Mouse (Mus musculus) thymus, adult 2 months (tissue): ENCODE results near the gene Adnp. TPM values are rescaled to one million over a fixed set of nuclear protein-coding genes. Genes with fewer than 3 reads are reported as not detected.
"Not testable (repeated sequence)": the region's sequence is repeated elsewhere in the genome, so short reads cannot be mapped to it uniquely, and the experiment has no call there.

Experiments used
- DNase-seq: peaks from one replicate; pipeline ENCODE4 v3.0.0; 2021
- H3K27ac ChIP-seq: fragments of 200-500 bp; 2 replicates; pipeline ENCODE4 v1.5.1; 2012; ENCODE audit warnings: low read length, control low read depth; ENCODE audit not compliant: control insufficient read depth, insufficient read depth
- H3K27me3 ChIP-seq: fragments of 200-500 bp; 2 replicates; pipeline ENCODE4 v1.6.1; 2012; ENCODE audit warnings: mild to moderate bottlenecking, low read length, moderate library complexity, mixed read lengths; ENCODE audit not compliant: control insufficient read depth, insufficient read depth
- H3K36me3 ChIP-seq: fragments of 200-500 bp; 2 replicates; pipeline ENCODE4 v1.6.1; 2012; ENCODE audit warnings: mild to moderate bottlenecking, low read length, moderate library complexity; ENCODE audit not compliant: control insufficient read depth, insufficient read depth
- H3K4me1 ChIP-seq: fragments of 200-500 bp; replicated peaks from 2 replicates; pipeline ENCODE4 v1.6.1; 2012; ENCODE audit warnings: low read length; ENCODE audit not compliant: control insufficient read depth, insufficient read depth
- H3K4me3 ChIP-seq: fragments of 200-500 bp; 2 replicates; pipeline ENCODE4 v1.5.1; 2012; ENCODE audit warnings: mild to moderate bottlenecking, low read length, control low read depth, moderate library complexity; ENCODE audit not compliant: control insufficient read depth, insufficient read depth
- CTCF ChIP-seq: fragments of 200-500 bp; IDR thresholded peaks from 2 replicates; pipeline ENCODE4 v1.5.1; 2012; ENCODE audit warnings: mild to moderate bottlenecking, control low read depth, low read length, moderate library complexity, borderline replicate concordance; ENCODE audit not compliant: control insufficient read depth, poor library complexity, insufficient read depth; ENCODE audit errors: extremely low read depth
- POLR2A ChIP-seq: fragments of 200-500 bp; IDR thresholded peaks from 2 replicates; pipeline ENCODE4 v1.6.1; 2012; ENCODE audit warnings: mild to moderate bottlenecking, low read length, control low read depth, moderate library complexity; ENCODE audit not compliant: control insufficient read depth, poor library complexity, insufficient read depth; ENCODE audit errors: extremely low read depth
- WGBS: fragments of 180-500 bp; shearing (Covaris S2); methylation state at CpG from one replicate; pipeline ENCODE4 v1.1.7; 2018; 5-methylcytosine and 5-hydroxymethylcytosine counted together
- polyA plus RNA-seq: library from polyadenylated mRNA; depleted of rRNA; stranded (reverse); fragments of >200 nt; gene quantifications from 2 replicates; pipeline ENCODE4 v1.2.3, GENCODE M21; 2012

Gene Adnp
- polyA plus RNA-seq, 1 experiment, result 36.0 TPM

DNA sequence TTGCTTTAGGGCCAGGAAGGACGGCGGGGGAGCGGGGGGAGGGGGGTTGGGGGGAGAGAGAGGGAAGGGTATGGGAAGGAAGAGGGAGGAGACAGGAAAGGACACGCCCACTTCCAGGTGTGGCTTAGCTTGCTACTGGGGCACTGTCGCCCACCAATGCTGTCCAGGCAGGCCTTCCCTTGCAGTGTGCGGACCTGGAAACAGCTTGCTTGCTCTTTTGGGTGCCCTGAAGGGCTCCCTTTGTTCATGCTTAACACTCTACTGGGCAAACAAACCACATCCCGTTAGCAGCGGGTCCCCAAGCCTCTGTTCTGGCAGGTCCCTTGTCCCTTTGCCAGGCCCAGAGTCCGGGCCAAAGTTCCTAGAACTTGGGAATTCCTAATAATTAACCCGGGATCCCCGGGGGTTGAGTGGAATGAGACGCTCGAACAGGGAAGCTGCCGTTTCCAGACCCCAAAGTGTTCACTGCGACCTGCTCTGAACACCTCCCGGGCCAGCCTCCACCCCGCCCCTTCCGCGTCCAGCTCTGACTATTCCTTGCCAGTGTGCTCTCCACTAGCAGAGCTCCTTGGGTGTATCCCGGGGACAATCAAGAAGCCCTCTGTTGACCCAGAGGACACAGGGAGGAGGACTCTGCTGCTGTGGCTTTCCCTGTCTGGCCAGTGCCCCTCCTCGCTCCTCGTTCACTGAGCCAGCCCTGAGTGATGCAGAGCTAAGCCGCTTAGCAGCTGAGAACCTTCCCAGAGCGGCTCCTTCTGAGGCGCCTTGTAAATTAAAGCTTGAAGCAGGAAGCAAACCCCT, 47.8 kb downstream of the Adnp start:
- no peaks in the 10 kb centered on the region; the same call in 1 of the 2 replicates for H3K27me3 ChIP-seq
- peak; percentile 52 for DNase-seq
- no peak for TF ChIP-seq POLR2A
- TF ChIP-seq CTCF, result no peak
- H3K4me1 ChIP-seq, result peaks cover 19% of the 10 kb centered on the region
- H3K36me3 ChIP-seq, result no peaks in the 10 kb centered on the region
- H3K27ac ChIP-seq, result no peak overlapping the region
- peak overlapping the region; percentile 2; the same call in 1 of the 2 replicates for H3K4me3 ChIP-seq
- WGBS, result 2% methylated on average over 25 of the region's 25 CpGs

DNA sequence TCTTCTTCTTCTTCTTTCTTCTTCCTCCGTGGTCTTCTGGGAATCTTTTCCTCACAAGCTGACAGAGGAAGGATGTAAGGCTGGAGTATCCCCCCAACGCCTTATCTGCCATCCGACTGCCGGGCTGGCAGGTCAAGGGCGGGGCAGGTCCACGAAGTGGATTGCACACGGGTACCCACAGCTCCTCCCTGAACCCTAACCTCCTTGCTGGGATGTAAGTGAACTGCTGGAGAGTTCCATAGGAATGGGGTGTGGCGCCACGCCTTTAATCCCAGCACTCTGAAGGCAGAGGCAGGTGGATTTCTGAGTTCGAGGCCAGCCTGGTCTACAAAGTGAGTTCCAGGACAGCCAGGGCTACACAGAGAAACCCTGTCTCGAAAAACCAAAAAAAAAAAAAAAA, 48.9 kb downstream of the Adnp start:
- H3K4me3 ChIP-seq, H3K27me3 ChIP-seq, H3K27ac ChIP-seq, H3K36me3 ChIP-seq, DNase-seq: not testable (repeated sequence)
- 46% methylated on average over 11 of the region's 11 CpGs for WGBS
- peaks cover 19% of the 10 kb centered on the region for H3K4me1 ChIP-seq

DNA sequence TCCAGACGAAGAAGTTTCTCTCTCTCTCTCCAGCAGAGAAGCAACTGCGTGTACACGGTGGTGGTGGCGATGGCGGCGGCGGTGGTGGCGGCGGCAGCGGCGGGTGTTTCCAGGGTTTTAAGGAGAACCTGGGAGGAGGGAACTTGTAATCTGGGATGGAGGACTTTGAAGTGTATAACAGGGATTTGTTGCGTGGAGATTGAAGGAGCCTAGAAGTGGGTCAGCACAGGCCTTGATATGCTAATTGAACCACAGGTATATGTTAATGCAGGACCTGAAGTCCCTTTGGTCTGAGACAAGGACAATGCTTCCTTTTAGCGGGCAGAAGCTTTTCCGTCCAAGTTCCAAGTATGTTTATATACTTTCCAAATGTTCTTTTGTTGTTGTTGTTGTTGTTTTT, 50.6 kb downstream of the Adnp start:
- H3K27ac ChIP-seq, result no peak overlapping the region
- no peaks in the 10 kb centered on the region for H3K36me3 ChIP-seq
- H3K4me3 ChIP-seq, result no peak overlapping the region
- WGBS, result 98% methylated on average over 14 of the region's 14 CpGs
- DNase-seq, result no peak
- peaks cover 16% of the 10 kb centered on the region for H3K4me1 ChIP-seq
- no peak for TF ChIP-seq POLR2A
- no peak for TF ChIP-seq CTCF
- H3K27me3 ChIP-seq, result no peaks in the 10 kb centered on the region

DNA sequence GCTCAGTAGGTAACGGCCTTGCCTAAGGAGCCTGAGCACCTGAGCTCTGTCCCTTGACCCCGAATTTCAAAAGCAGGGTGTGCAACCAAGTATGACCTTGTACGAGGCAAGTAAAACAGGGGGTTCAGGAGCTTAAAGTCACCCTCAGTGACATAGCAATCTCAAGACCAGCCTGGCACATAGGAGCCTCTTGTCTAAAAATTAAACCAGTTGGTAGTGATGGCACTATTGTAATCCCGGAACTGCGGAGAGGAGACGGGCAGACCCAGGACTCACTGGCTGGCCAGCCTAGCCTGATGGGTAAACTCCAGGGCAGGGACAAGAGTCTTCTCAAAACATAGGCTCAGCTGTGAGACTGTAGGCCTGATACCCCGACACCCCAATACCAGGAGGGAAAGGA, 51.2 kb downstream of the Adnp start:
- Histone ChIP-seq H3K4me1 (peaks cover 16% of the 10 kb centered on the region), H3K4me3 (no peak overlapping the region), H3K27me3 (no peaks in the 10 kb centered on the region), H3K27ac (no peak overlapping the region), H3K36me3 (no peaks in the 10 kb centered on the region)
- TF ChIP-seq POLR2A (no peak), CTCF (no peak)
- whole genome bisulfite sequencing, result 99% methylated on average over 7 of the region's 7 CpGs
- no peak for DNase-seq

DNA sequence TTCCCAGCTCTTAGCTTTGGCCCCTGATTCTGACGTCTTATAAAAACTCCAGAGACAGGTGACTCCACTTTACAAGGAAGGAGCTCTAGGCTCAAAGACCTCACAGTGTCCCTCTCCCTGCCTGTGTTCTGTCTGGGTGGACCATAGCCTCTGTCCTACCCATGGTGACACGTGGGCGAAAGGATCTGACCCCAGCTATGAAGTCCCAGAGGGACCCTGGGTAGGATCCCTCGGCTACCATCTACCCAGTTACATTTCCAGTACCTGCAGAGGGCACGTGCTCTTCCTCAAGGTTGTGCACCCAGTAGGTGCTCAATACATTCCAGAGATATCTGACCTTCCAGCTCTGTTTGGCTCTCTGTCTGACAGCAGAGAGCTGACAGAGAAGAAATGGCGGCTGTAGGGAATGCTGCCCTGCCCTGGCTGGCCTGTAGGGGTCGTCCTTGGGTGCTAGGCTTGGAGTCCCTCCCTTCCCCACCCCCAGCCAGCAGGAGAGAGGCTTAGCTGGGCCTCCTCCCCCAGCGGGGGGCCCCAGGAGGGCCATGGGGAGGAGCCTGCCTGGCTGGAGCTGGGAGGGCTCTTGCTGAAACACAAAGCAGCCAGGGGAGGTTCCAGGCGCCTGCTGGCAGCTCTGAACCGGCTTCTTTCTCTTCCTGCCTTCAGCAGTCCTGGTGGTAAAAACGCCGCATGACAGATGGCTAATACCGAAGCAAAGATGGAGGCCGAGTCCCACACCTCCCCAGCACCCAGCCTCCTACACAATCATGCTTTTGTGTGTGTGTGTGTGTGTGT, 52.6 kb downstream of the Adnp start:
- H3K4me1 ChIP-seq, result peaks cover 14% of the 10 kb centered on the region

GRCm38 (mm10) chr2:168149241-168149640, 57.7 kb downstream of the Adnp start:
- TF ChIP-seq CTCF (no peak), POLR2A (no peak)
- Histone ChIP-seq H3K27me3 (no peaks in the 10 kb centered on the region; the same call in 1 of the 2 replicates), H3K27ac (no peak overlapping the region), H3K4me3 (no peak overlapping the region), H3K4me1 (no peaks in the 10 kb centered on the region), H3K36me3 (no peaks in the 10 kb centered on the region)
- WGBS, result 49% methylated on average over 8 of the region's 8 CpGs
- no peak for DNase-seq

More for the DNA sequence above, 52.6 kb downstream of the Adnp start:
- Histone ChIP-seq H3K27ac (no peak overlapping the region), H3K4me3 (no peak overlapping the region), H3K27me3 (no peaks in the 10 kb centered on the region; the same call in 1 of the 2 replicates), H3K36me3 (no peaks in the 10 kb centered on the region)
- no peak; the same call in 1 of the 2 replicates for TF ChIP-seq POLR2A
- peak; percentile 66; the same call in 1 of the 2 replicates for TF ChIP-seq CTCF
- peak; percentile 71 for DNase-seq
- WGBS, result 32% methylated on average over 14 of the region's 14 CpGs
